In the genomic region with DNA sequence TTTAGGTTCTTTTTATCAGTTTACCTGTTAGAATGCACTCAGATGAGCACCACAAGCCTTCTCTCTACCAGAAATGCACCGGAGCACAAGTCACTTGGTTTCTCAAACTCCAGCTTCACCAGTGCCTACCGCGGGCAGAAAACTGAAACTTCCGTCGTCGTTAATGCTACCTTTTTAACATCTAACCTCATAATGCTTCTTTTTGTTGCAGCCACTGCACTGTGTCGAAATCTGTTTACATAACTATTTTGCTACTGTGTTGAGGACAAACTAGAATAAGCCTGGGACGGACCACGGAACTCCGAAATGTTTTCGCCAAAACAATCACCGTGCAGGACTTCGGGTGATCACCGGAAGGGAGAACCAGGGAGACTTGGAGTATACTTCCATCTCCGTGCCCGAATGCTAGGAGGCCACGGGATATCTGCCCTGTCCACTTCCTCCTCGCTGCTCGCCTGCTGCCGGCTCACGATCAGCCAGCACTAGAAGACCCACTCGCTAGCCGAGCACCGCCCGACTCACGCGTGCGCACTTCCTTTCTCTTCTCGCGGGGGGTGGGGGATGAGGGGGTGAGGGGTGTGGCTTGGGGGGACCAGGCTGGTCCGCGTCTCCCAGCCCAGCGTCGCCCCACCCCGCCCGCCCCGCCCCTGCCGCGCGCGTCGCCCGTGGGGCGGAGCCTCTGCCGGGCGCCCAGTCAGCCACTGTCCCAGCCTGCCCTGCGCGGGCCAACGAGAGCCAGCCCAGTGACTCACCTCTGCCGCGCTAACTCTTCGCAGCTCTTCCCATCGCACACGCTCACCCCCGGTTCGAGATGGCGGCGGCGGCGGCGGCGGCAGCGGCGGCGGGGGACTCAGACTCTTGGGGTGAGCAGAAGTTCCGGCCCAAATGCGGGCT, we compare ENCODE assay signal across 8 mouse cellular contexts. TPM values are rescaled to one million over a fixed set of nuclear protein-coding genes. Genes with fewer than 3 reads are reported as not detected.
A peak's percentile ranks its signal among the peaks of the same experiment; 100 is the strongest.
DNase-seq lines count a peak whose midpoint lies in the region; ATAC-seq and TF ChIP-seq lines count a peak whose summit lies in the region.

A gene (plus strand): TSS at position 685 of the 894 bp plus-strand sequence.

- under 1% methylated on average over 53 of the region's 67 CpGs for WGBS in forebrain, embryonic 12.5 days
- under 1% methylated on average over 49 of the region's 67 CpGs for WGBS in heart, postnatal 0 days
- WGBS in liver, embryonic 16.5 days (ENCODE audit: insufficient replicate concordance): under 1% methylated on average over 53 of the region's 67 CpGs
- WGBS in neural tube, embryonic 13.5 days: 1% methylated on average over 42 of the region's 67 CpGs

- dilution Hi-C loops in CH12.LX (cut with MboI; ENCODE audit: extremely low pct_ligation_motif_present, extremely low pct_unique_long_range_greater_than_20kb, low sequenced_read_pairs): no loop called here

- H3K9me3 ChIP-seq in CH12.LX (replicated peaks; ENCODE audit: low read length): no peaks in the 10 kb centered on the region
- no peaks in the 10 kb centered on the region for H3K9me3 ChIP-seq in forebrain, embryonic 12.5 days
- no peaks in the 10 kb centered on the region for H3K9me3 ChIP-seq in heart, postnatal 0 days (replicated peaks; ENCODE audit: control insufficient read depth, low read length)
- no peaks in the 10 kb centered on the region for H3K9me3 ChIP-seq in liver, embryonic 16.5 days (replicated peaks; ENCODE audit: control insufficient read depth, low read length)
- H3K9me3 ChIP-seq in neural tube, embryonic 13.5 days: no peaks in the 10 kb centered on the region

- no peaks in the 10 kb centered on the region for H3K27me3 ChIP-seq in CH12.LX (replicated peaks)
- H3K27me3 ChIP-seq in forebrain, embryonic 12.5 days: no peaks in the 10 kb centered on the region
- no peaks in the 10 kb centered on the region for H3K27me3 ChIP-seq in heart, postnatal 0 days (ENCODE audit: control insufficient read depth, insufficient read depth, low read length)
- H3K27me3 ChIP-seq in liver, embryonic 16.5 days (ENCODE audit: control insufficient read depth, insufficient read depth, low read depth, low read length): no peaks in the 10 kb centered on the region
- no peaks in the 10 kb centered on the region for H3K27me3 ChIP-seq in neural tube, embryonic 13.5 days
- H3K27me3 ChIP-seq in testis, adult 2 months (ENCODE audit: control insufficient read depth, insufficient read depth, low read length): no peaks in the 10 kb centered on the region

- no peak for TF ChIP-seq EP300 in CH12.LX (IDR thresholded peaks at IDR 0.05; ENCODE audit: low read length)
- no peak for TF ChIP-seq EP300 in heart, postnatal 0 days (IDR thresholded peaks at IDR 0.05; ENCODE audit: low read depth)

- no peak for TF ChIP-seq CTCF in CH12.LX (conservative IDR thresholded peaks at IDR 0.05 in 1 of 2, IDR thresholded peaks at IDR 0.05 in 1 of 2; ENCODE audit: low read depth in 2 of 2, low read length in 2 of 2)
- no peak for TF ChIP-seq CTCF in heart, postnatal 0 days (IDR thresholded peaks at IDR 0.05; ENCODE audit: low read depth)
- TF ChIP-seq CTCF in testis, adult 2 months (IDR thresholded peaks at IDR 0.05; ENCODE audit: control insufficient read depth, insufficient read depth, insufficient replicate concordance, low read depth, low read length): peak; percentile 10; the same call in 1 of the 2 replicates

- peak; percentile 99 for TF ChIP-seq POLR2A in CH12.LX (IDR thresholded peaks at IDR 0.05; ENCODE audit: low read depth, low read length)
- peak; percentile 96 for TF ChIP-seq POLR2A in testis, adult 2 months (IDR thresholded peaks at IDR 0.05; ENCODE audit: control insufficient read depth, low read depth, low read length)

- peak within 1 kb of the TSS; percentile 72 to 96 (median 86) for H3K4me3 ChIP-seq in CH12.LX (replicated peaks in 1 of 3; ENCODE audit: low read depth in 2 of 3, low read length in 2 of 3, poor library complexity in 1 of 3)
- H3K4me3 ChIP-seq in forebrain, embryonic 12.5 days (replicated peaks): peak within 1 kb of the TSS; percentile 94
- peak within 1 kb of the TSS; percentile 75 for H3K4me3 ChIP-seq in heart, postnatal 0 days (ENCODE audit: low read depth, low read length)
- H3K4me3 ChIP-seq in liver, embryonic 16.5 days (ENCODE audit: low read depth, low read length): peak within 1 kb of the TSS; percentile 98
- peak within 1 kb of the TSS; percentile 98 for H3K4me3 ChIP-seq in neural tube, embryonic 13.5 days
- peak within 1 kb of the TSS; percentile 99 for H3K4me3 ChIP-seq in testis, adult 2 months (ENCODE audit: control insufficient read depth, low read depth, low read length)

- H3K27ac ChIP-seq in CH12.LX (ENCODE audit: insufficient read depth, low read depth): peak within 1 kb of the TSS; percentile 51
- peak within 1 kb of the TSS; percentile 82 for H3K27ac ChIP-seq in forebrain, embryonic 12.5 days
- peak within 1 kb of the TSS; percentile 93 for H3K27ac ChIP-seq in heart, postnatal 0 days (ENCODE audit: low read depth)
- H3K27ac ChIP-seq in liver, embryonic 16.5 days (ENCODE audit: low read length): peak within 1 kb of the TSS; percentile 98
- H3K27ac ChIP-seq in neural tube, embryonic 13.5 days (replicated peaks): peak within 1 kb of the TSS; percentile 88
- H3K27ac ChIP-seq in testis, adult 2 months (ENCODE audit: control insufficient read depth, insufficient read depth, low read depth, low read length): peak within 1 kb of the TSS; percentile 96

- peak within 1 kb of the TSS; percentile 90 for H3K4me2 ChIP-seq in CH12.LX (ENCODE audit: insufficient read depth, low read depth, poor library complexity, severe bottlenecking)
- peak within 1 kb of the TSS; percentile 73 for H3K4me2 ChIP-seq in forebrain, embryonic 12.5 days
- H3K4me2 ChIP-seq in heart, postnatal 0 days (ENCODE audit: low read depth, low read length): peak within 1 kb of the TSS; percentile 77
- H3K4me2 ChIP-seq in liver, embryonic 16.5 days (ENCODE audit: low read depth, low read length): peak within 1 kb of the TSS; percentile 79
- peak within 1 kb of the TSS; percentile 81 for H3K4me2 ChIP-seq in neural tube, embryonic 13.5 days

- peaks cover 0 to 24% of the 10 kb centered on the region in 2 experiments; a peak in 2 of 4 replicates for H3K4me1 ChIP-seq in CH12.LX (ENCODE audit: control insufficient read depth in 1 of 2, insufficient read depth in 2 of 2)
- peaks cover 11% of the 10 kb centered on the region; the same call in 1 of the 2 replicates for H3K4me1 ChIP-seq in forebrain, embryonic 12.5 days
- H3K4me1 ChIP-seq in heart, postnatal 0 days (ENCODE audit: control insufficient read depth, insufficient read depth): peaks cover 5% of the 10 kb centered on the region; the same call in 1 of the 2 replicates
- peaks cover 10% of the 10 kb centered on the region for H3K4me1 ChIP-seq in liver, embryonic 16.5 days (ENCODE audit: control insufficient read depth, low read depth, low read length)
- peaks cover 21% of the 10 kb centered on the region for H3K4me1 ChIP-seq in neural tube, embryonic 13.5 days (replicated peaks)
- no peaks in the 10 kb centered on the region; the same call in 1 of the 2 replicates for H3K4me1 ChIP-seq in testis, adult 2 months (ENCODE audit: control insufficient read depth, insufficient read depth, low read length)

- in situ Hi-C loops in CH12.LX (cut with MboI; ENCODE audit: low pct_ligation_motif_present, low pct_unique_long_range_greater_than_20kb, low sequenced_read_pairs): loop anchor here (10.0 to 25.0 kb wide), 2 partner anchors 153 to 466 kb away; no protein-coding TSS in a partner anchor

- peak; percentile 99 for ATAC-seq in forebrain, embryonic 12.5 days (ENCODE audit: low FRiP score)
- ATAC-seq in heart, postnatal 0 days (ENCODE audit: insufficient read depth, low read depth): peak; percentile 99
- ATAC-seq in liver, embryonic 16.5 days (ENCODE audit: low read depth): peak; percentile 95
- peak; percentile 100 for ATAC-seq in neural tube, embryonic 13.5 days (ENCODE audit: low read depth)

- H3K9ac ChIP-seq in CH12.LX (ENCODE audit: insufficient read depth, low read depth): peak within 1 kb of the TSS; percentile 83
- H3K9ac ChIP-seq in forebrain, embryonic 12.5 days: peak within 1 kb of the TSS; percentile 93
- peak within 1 kb of the TSS; percentile 76 for H3K9ac ChIP-seq in heart, postnatal 0 days (replicated peaks; ENCODE audit: low read depth, low read length)
- peak within 1 kb of the TSS; percentile 99 for H3K9ac ChIP-seq in liver, embryonic 16.5 days (ENCODE audit: low read depth, low read length)
- H3K9ac ChIP-seq in neural tube, embryonic 13.5 days: peak within 1 kb of the TSS; percentile 94

- peaks cover 0 to 19% of the 10 kb centered on the region in 2 experiments for H3K36me3 ChIP-seq in CH12.LX (replicated peaks in 1 of 2; ENCODE audit: control insufficient read depth in 1 of 2, insufficient read depth in 1 of 2, low read length in 1 of 2)
- peaks cover 3% of the 10 kb centered on the region; the same call in 1 of the 2 replicates for H3K36me3 ChIP-seq in forebrain, embryonic 12.5 days (replicated peaks)
- no peaks in the 10 kb centered on the region; the same call in 1 of the 2 replicates for H3K36me3 ChIP-seq in heart, postnatal 0 days (replicated peaks; ENCODE audit: control insufficient read depth, insufficient read depth, low read length)
- H3K36me3 ChIP-seq in liver, embryonic 16.5 days (ENCODE audit: control insufficient read depth, insufficient read depth): no peaks in the 10 kb centered on the region; the same call in none of the 2 replicates
- H3K36me3 ChIP-seq in neural tube, embryonic 13.5 days: peaks cover 6% of the 10 kb centered on the region; the same call in 1 of the 2 replicates
- no peaks in the 10 kb centered on the region for H3K36me3 ChIP-seq in testis, adult 2 months (ENCODE audit: control insufficient read depth, insufficient read depth, low read length)

- no peak for TF ChIP-seq RAD21 in CH12.LX (IDR thresholded peaks at IDR 0.05; ENCODE audit: low read depth, low read length)

- peaks cover 42% of the 10 kb centered on the region for H3K79me2 ChIP-seq in CH12.LX (replicated peaks; ENCODE audit: control insufficient read depth, extremely low read depth, insufficient read depth, poor library complexity, severe bottlenecking)

- DNase-seq in CH12.LX (ENCODE audit: extremely low read depth): peak; percentile 90
- peak; percentile 66 for DNase-seq in c-Kit-positive CD71-positive TER-119-negative erythroid progenitor cells, embryonic 14.5 days (ENCODE audit: low read depth)
- peak; percentile 94 for DNase-seq in heart, postnatal 0 days (ENCODE audit: low spot score)
- DNase-seq in kidney, postnatal 4 days: peak; percentile 90 to 94

RNA-seq across cellular contexts. Expression of the gene that starts here (rescaled TPM):
- total RNA-seq in CH12.LX (2012; rRNA removed) (20.1 and 27.9 TPM in 2 replicates), CH12.LX (2014; rRNA removed) (40.1 and 40.5 TPM in 2 replicates)
- 26.3 and 27.9 TPM in 2 replicates for polyA plus RNA-seq in CH12.LX (2012; ENCODE audit: insufficient read length, low read depth)
- 13.1 and 14.4 TPM in 2 replicates for polyA plus RNA-seq in forebrain, embryonic 12.5 days (2016; fragmentation: Nextera tagmentation; extraction: Ambion mirVana)
- 17.4 and 17.7 TPM in 2 replicates for total RNA-seq in heart, postnatal 0 days (2014; rRNA removed; ENCODE audit: low replicate concordance)
- polyA plus RNA-seq in heart, postnatal 0 days (2015; fragmentation: Nextera tagmentation; extraction: Ambion mirVana): 10.5 and 11.2 TPM in 2 replicates
- 7.4 and 7.8 TPM in 2 replicates for polyA plus RNA-seq in liver, embryonic 16.5 days (2015; fragmentation: Nextera tagmentation; extraction: Ambion mirVana)
- polyA plus RNA-seq in neural tube, embryonic 13.5 days (2015; fragmentation: Nextera tagmentation; extraction: Ambion mirVana): 10.4 TPM in 2 replicates
- 8.9 and 9.4 TPM in 2 replicates for polyA plus RNA-seq in testis, adult 2 months (2012; rRNA removed)

Comparison
In these comparisons a context has a peak if more than half of its experiments do, and no peak if none do; other contexts are left out.
1. Peak in every context shown above with its lines: DNase-seq, ATAC-seq, H3K4me3 ChIP-seq and H3K27ac ChIP-seq.